8 mouse cellular contexts compared by ENCODE assay signal in genomic region chr7:127207374-127208294, GRCm38 (mm10). TPM values are rescaled to one million over a fixed set of nuclear protein-coding genes. Genes with fewer than 3 reads are reported as not detected.
A peak's percentile ranks its signal among the peaks of the same experiment; 100 is the strongest.
DNase-seq lines count a peak whose midpoint lies in the region; ATAC-seq and TF ChIP-seq lines count a peak whose summit lies in the region.

No protein-coding gene starts in this region.

- no peak for TF ChIP-seq POLR2A in bone marrow macrophage, adult 2 months (IDR thresholded peaks at IDR 0.05; ENCODE audit: borderline replicate concordance, low read depth, low read length)

- peak overlapping the region; percentile 88 for H3K4me3 ChIP-seq in bone marrow macrophage, adult 2 months (ENCODE audit: insufficient read depth, low read length)
- peak overlapping the region; percentile 88 for H3K4me3 ChIP-seq in forebrain, embryonic 11.5 days (ENCODE audit: low read depth, low read length)
- peak overlapping the region; percentile 93 for H3K4me3 ChIP-seq in kidney, postnatal 0 days (replicated peaks; ENCODE audit: low read depth, low read length)
- H3K4me3 ChIP-seq in midbrain, embryonic 13.5 days (replicated peaks): peak overlapping the region; percentile 93

- H3K9ac ChIP-seq in forebrain, embryonic 11.5 days (ENCODE audit: low read length): peak overlapping the region; percentile 89
- peak overlapping the region; percentile 92 for H3K9ac ChIP-seq in kidney, postnatal 0 days (ENCODE audit: low read depth, low read length)
- peak overlapping the region; percentile 98 for H3K9ac ChIP-seq in midbrain, embryonic 13.5 days (replicated peaks)

- H3K4me2 ChIP-seq in forebrain, embryonic 11.5 days (ENCODE audit: low read depth, low read length, severe bottlenecking): peak overlapping the region; percentile 99
- H3K4me2 ChIP-seq in kidney, postnatal 0 days (ENCODE audit: low read length): peak overlapping the region; percentile 98
- peak overlapping the region; percentile 99 for H3K4me2 ChIP-seq in midbrain, embryonic 13.5 days (replicated peaks)

- H3K27me3 ChIP-seq in forebrain, embryonic 11.5 days (ENCODE audit: control insufficient read depth, insufficient read depth, low read length): no peaks in the 10 kb centered on the region; the same call in 1 of the 2 replicates
- no peaks in the 10 kb centered on the region for H3K27me3 ChIP-seq in kidney, postnatal 0 days (ENCODE audit: insufficient read depth, low read length)
- no peaks in the 10 kb centered on the region for H3K27me3 ChIP-seq in midbrain, embryonic 13.5 days

- WGBS in forebrain, embryonic 11.5 days: under 1% methylated on average over 49 of the region's 53 CpGs
- under 1% methylated on average over 52 of the region's 53 CpGs for WGBS in kidney, postnatal 0 days
- WGBS in midbrain, embryonic 13.5 days: 0% methylated on average over 52 of the region's 53 CpGs

- intact Hi-C loops in left cerebral cortex, postnatal 10 days (cut with DNase I): no loop called here

- peaks cover 2% of the 10 kb centered on the region; the same call in 1 of the 2 replicates for H3K36me3 ChIP-seq in forebrain, embryonic 11.5 days (ENCODE audit: control insufficient read depth, insufficient read depth, low read length)
- H3K36me3 ChIP-seq in kidney, postnatal 0 days (ENCODE audit: insufficient read depth, low read length): peaks cover 13% of the 10 kb centered on the region
- peaks cover 23% of the 10 kb centered on the region for H3K36me3 ChIP-seq in midbrain, embryonic 13.5 days

- H3K9me3 ChIP-seq in forebrain, embryonic 11.5 days (ENCODE audit: control insufficient read depth, low read length): no peaks in the 10 kb centered on the region
- no peaks in the 10 kb centered on the region for H3K9me3 ChIP-seq in kidney, postnatal 0 days (replicated peaks; ENCODE audit: low read length)
- H3K9me3 ChIP-seq in midbrain, embryonic 13.5 days: 0 out of 2 replicates have a peak, but pooled peaks cover 2% of the 10 kb centered on the region

- peak; percentile 36 for ATAC-seq in forebrain, embryonic 11.5 days (replicated peaks; ENCODE audit: low FRiP score)
- 0 out of 2 replicates have a peak, but pooled peaks have one; percentile 1 for ATAC-seq in kidney, postnatal 0 days (replicated peaks; ENCODE audit: low FRiP score, low read depth)
- ATAC-seq in midbrain, embryonic 13.5 days: peak; percentile 17; the same call in 1 of the 2 replicates

- TF ChIP-seq CTCF in bone marrow macrophage, adult 2 months (IDR thresholded peaks at IDR 0.05; ENCODE audit: low read depth, low read length): no peak
- no peak for TF ChIP-seq CTCF in kidney, postnatal 0 days (IDR thresholded peaks at IDR 0.05; ENCODE audit: low read depth)

- peaks cover 10% of the 10 kb centered on the region for H3K4me1 ChIP-seq in bone marrow macrophage, adult 2 months (ENCODE audit: control insufficient read depth, insufficient read depth, low read length)
- peaks cover 10% of the 10 kb centered on the region; the same call in 1 of the 2 replicates for H3K4me1 ChIP-seq in forebrain, embryonic 11.5 days (replicated peaks; ENCODE audit: control insufficient read depth, insufficient read depth, low read length)
- peaks cover 16% of the 10 kb centered on the region; the same call in 1 of the 2 replicates for H3K4me1 ChIP-seq in kidney, postnatal 0 days (replicated peaks; ENCODE audit: insufficient read depth, low read length)
- peaks cover 41% of the 10 kb centered on the region for H3K4me1 ChIP-seq in midbrain, embryonic 13.5 days (replicated peaks)

- DNase-seq in retina, postnatal 1 day: peak; percentile 24
- DNase-seq in retina, embryonic 14.5 days (ENCODE audit: low spot score): no peak
- DNase-seq in forebrain, embryonic 11.5 days (ENCODE audit: low spot score): peak; percentile 71
- DNase-seq in kidney, postnatal 0 days (ENCODE audit: low spot score): no peak
- DNase-seq in adipocyte (ENCODE audit: low spot score): no peak
- no peak for DNase-seq in left cerebral cortex, postnatal 10 days (ENCODE audit: extremely low spot score in 1 of 2, low spot score in 2 of 2)

- H3K27ac ChIP-seq in bone marrow macrophage, adult 2 months (ENCODE audit: insufficient read depth, low read depth, low read length): peak overlapping the region; percentile 83
- H3K27ac ChIP-seq in forebrain, embryonic 11.5 days (ENCODE audit: low read depth, low read length): peak overlapping the region; percentile 77
- H3K27ac ChIP-seq in kidney, postnatal 0 days: peak overlapping the region; percentile 91
- peak overlapping the region; percentile 87 for H3K27ac ChIP-seq in midbrain, embryonic 13.5 days

RNA-seq across cellular contexts. Expression of gene Tbc1d10b, which starts 0.6 kb away (rescaled TPM):
- polyA plus RNA-seq in bone marrow macrophage, adult 2 months (2012; ENCODE audit: insufficient read depth, insufficient read length, missing spikeins): 67.2 and 71.7 TPM in 2 replicates
- 31.7 and 36.5 TPM in 2 replicates for polyA plus RNA-seq in forebrain, embryonic 11.5 days (2014; fragmentation: Nextera tagmentation; extraction: Ambion mirVana)
- polyA plus RNA-seq in kidney, postnatal 0 days (2015; fragmentation: Nextera tagmentation; extraction: Ambion mirVana): 14.9 and 16.9 TPM in 2 replicates
- 30.0 and 30.7 TPM in 2 replicates for polyA plus RNA-seq in midbrain, embryonic 13.5 days (2015; fragmentation: Nextera tagmentation; extraction: Ambion mirVana)
- total RNA-seq in left cerebral cortex, postnatal 10 days (2021): 10 to 100 TPM; 85.6 to 88.0 TPM

RNA-seq across cellular contexts. Expression of gene Mylpf, which starts 1.1 kb away (rescaled TPM):
- 3.9 and 6.9 TPM in 2 replicates for polyA plus RNA-seq in bone marrow macrophage, adult 2 months (2012; ENCODE audit: insufficient read depth, insufficient read length, missing spikeins)
- 11.2 and 11.3 TPM in 2 replicates for polyA plus RNA-seq in forebrain, embryonic 11.5 days (2014; fragmentation: Nextera tagmentation; extraction: Ambion mirVana)
- 2.9 and 4.7 TPM in 2 replicates for polyA plus RNA-seq in kidney, postnatal 0 days (2015; fragmentation: Nextera tagmentation; extraction: Ambion mirVana)
- polyA plus RNA-seq in midbrain, embryonic 13.5 days (2015; fragmentation: Nextera tagmentation; extraction: Ambion mirVana): 8.5 and 9.0 TPM in 2 replicates
- total RNA-seq in left cerebral cortex, postnatal 10 days (2021): 1 to 10 TPM in 1 of 2 experiments, not detected in 1; 1.2 TPM

RNA-seq across cellular contexts. Expression of gene Cd2bp2, which starts 11.8 kb away (rescaled TPM):
- polyA plus RNA-seq in bone marrow macrophage, adult 2 months (2012; ENCODE audit: insufficient read depth, insufficient read length, missing spikeins): 58.0 and 58.5 TPM in 2 replicates
- polyA plus RNA-seq in forebrain, embryonic 11.5 days (2014; fragmentation: Nextera tagmentation; extraction: Ambion mirVana): 96.5 and 104 TPM in 2 replicates
- polyA plus RNA-seq in kidney, postnatal 0 days (2015; fragmentation: Nextera tagmentation; extraction: Ambion mirVana): 42.8 and 47.7 TPM in 2 replicates
- polyA plus RNA-seq in midbrain, embryonic 13.5 days (2015; fragmentation: Nextera tagmentation; extraction: Ambion mirVana): 90.8 and 96.1 TPM in 2 replicates
- total RNA-seq in left cerebral cortex, postnatal 10 days (2021): 10 to 100 TPM; 74.0 to 75.8 TPM

RNA-seq across cellular contexts. Expression of gene Zfp553, which starts 25.2 kb away (rescaled TPM):
- 6.5 and 6.8 TPM in 2 replicates for polyA plus RNA-seq in bone marrow macrophage, adult 2 months (2012; ENCODE audit: insufficient read depth, insufficient read length, missing spikeins)
- 41.8 and 43.3 TPM in 2 replicates for polyA plus RNA-seq in forebrain, embryonic 11.5 days (2014; fragmentation: Nextera tagmentation; extraction: Ambion mirVana)
- polyA plus RNA-seq in kidney, postnatal 0 days (2015; fragmentation: Nextera tagmentation; extraction: Ambion mirVana): 22.3 and 25.1 TPM in 2 replicates
- polyA plus RNA-seq in midbrain, embryonic 13.5 days (2015; fragmentation: Nextera tagmentation; extraction: Ambion mirVana): 69.3 and 75.4 TPM in 2 replicates
- 10 to 100 TPM; 16.6 to 18.4 TPM for total RNA-seq in left cerebral cortex, postnatal 10 days (2021)

RNA-seq across cellular contexts. Expression of gene Sept1, which starts 25.3 kb away (rescaled TPM):
- polyA plus RNA-seq in bone marrow macrophage, adult 2 months (2012; ENCODE audit: insufficient read depth, insufficient read length, missing spikeins): 2.9 and 5.8 TPM in 2 replicates
- 32.8 and 36.6 TPM in 2 replicates for polyA plus RNA-seq in forebrain, embryonic 11.5 days (2014; fragmentation: Nextera tagmentation; extraction: Ambion mirVana)
- polyA plus RNA-seq in kidney, postnatal 0 days (2015; fragmentation: Nextera tagmentation; extraction: Ambion mirVana): 16.7 and 20.5 TPM in 2 replicates
- 27.1 and 28.3 TPM in 2 replicates for polyA plus RNA-seq in midbrain, embryonic 13.5 days (2015; fragmentation: Nextera tagmentation; extraction: Ambion mirVana)
- 1 to 10 TPM; 6.0 to 6.1 TPM for total RNA-seq in left cerebral cortex, postnatal 10 days (2021)

Comparison
In these comparisons a context has a peak if more than half of its experiments do, and no peak if none do; other contexts are left out.
1. DNase-seq: peak in retina, postnatal 1 day (single experiment) and forebrain, embryonic 11.5 days (single experiment); none in retina, embryonic 14.5 days (single experiment), kidney, postnatal 0 days (single experiment), adipocyte (single experiment) and left cerebral cortex, postnatal 10 days (0 of 2).
2. Peak in every context shown above with its lines, with median percentiles within 50 percentile points of each other: H3K27ac ChIP-seq, H3K4me3 ChIP-seq, ATAC-seq, H3K4me2 ChIP-seq and H3K9ac ChIP-seq.